Mouse (Mus musculus) cortical plate, adult 2 months (tissue): ENCODE results near the gene Nosip.

Experiments
- CTCF ChIP-seq: fragments of 200-500 bp; IDR thresholded peaks from 2 replicates; pipeline ENCODE4 v1.5.1; 2011; ENCODE audit warnings: mild to moderate bottlenecking, control low read depth, low read length; ENCODE audit not compliant: insufficient read depth; ENCODE audit errors: extremely low read depth
- POLR2A ChIP-seq: fragments of 200-500 bp; IDR thresholded peaks from 2 replicates; pipeline ENCODE4 v1.6.1; 2011; ENCODE audit warnings: mild to moderate bottlenecking, low read length, control low read depth; ENCODE audit not compliant: insufficient read depth; ENCODE audit errors: extremely low read depth

- TF ChIP-seq POLR2A (no peak), CTCF (no peak)
Observed at GRCm38 (mm10) chr7:45035631-45036030, 26.6 kb upstream of the Nosip start.
